Comparison of ENCODE assay signal across 8 mouse cellular contexts in genomic region chr15:89210915-89211715, GRCm38 (mm10). TPM values are rescaled to one million over a fixed set of nuclear protein-coding genes. Genes with fewer than 3 reads are reported as not detected.
DNase-seq lines count a peak whose midpoint lies in the region; ATAC-seq and TF ChIP-seq lines count a peak whose summit lies in the region.

Gene Ppp6r2, plus strand, starts transcription at chr15:89211553.

- peak within 1 kb of the TSS; percentile 95 for H3K9ac ChIP-seq in kidney, embryonic 15.5 days
- peak within 1 kb of the TSS; percentile 99 for H3K9ac ChIP-seq in limb, embryonic 15.5 days
- peak within 1 kb of the TSS; percentile 94 for H3K9ac ChIP-seq in midbrain, postnatal 0 days (replicated peaks; ENCODE audit: low read length, poor library complexity, severe bottlenecking)

- H3K79me3 ChIP-seq in C2C12 (ENCODE audit: low read depth), result peaks cover 2% of the 10 kb centered on the region

- no peak for TF ChIP-seq CTCF in C2C12 (IDR thresholded peaks at IDR 0.05; ENCODE audit: control insufficient read depth, insufficient read depth, insufficient read length)
- peak; percentile 65 for TF ChIP-seq CTCF in midbrain, postnatal 0 days (IDR thresholded peaks at IDR 0.05)

- ATAC-seq in erythroblast, adult 5-6 weeks (replicated peaks; ENCODE audit: low FRiP score, poor library complexity, severe bottlenecking), result peak; percentile 42
- ATAC-seq in kidney, embryonic 15.5 days (replicated peaks; ENCODE audit: low FRiP score), result peak; percentile 88
- ATAC-seq in limb, embryonic 15.5 days (ENCODE audit: insufficient number of reproducible peaks, low FRiP score, low TSS enrichment, low read depth), result peak; percentile 72
- ATAC-seq in midbrain, postnatal 0 days (ENCODE audit: low FRiP score), result peak; percentile 84

- no peaks in the 10 kb centered on the region for H3K79me2 ChIP-seq in C2C12 (ENCODE audit: control insufficient read depth, insufficient read depth)

- H3ac ChIP-seq in C2C12 (ENCODE audit: control insufficient read depth, insufficient read length, low read depth), result peak within 1 kb of the TSS; percentile 82

- H3K4me2 ChIP-seq in kidney, embryonic 15.5 days, result peak within 1 kb of the TSS; percentile 67
- H3K4me2 ChIP-seq in limb, embryonic 15.5 days, result peak within 1 kb of the TSS; percentile 77
- peak within 1 kb of the TSS; percentile 84 for H3K4me2 ChIP-seq in midbrain, postnatal 0 days (ENCODE audit: low read depth, low read length, poor library complexity, severe bottlenecking)

- peak within 1 kb of the TSS; percentile 97 for H3K27ac ChIP-seq in heart, embryonic 10.5 days
- H3K27ac ChIP-seq in kidney, embryonic 15.5 days, result peak within 1 kb of the TSS; percentile 93
- H3K27ac ChIP-seq in limb, embryonic 15.5 days, result peak within 1 kb of the TSS; percentile 82
- H3K27ac ChIP-seq in midbrain, postnatal 0 days (ENCODE audit: low read depth, low read length), result peak within 1 kb of the TSS; percentile 90

- 3% methylated on average over 68 of the region's 73 CpGs for WGBS in heart, embryonic 10.5 days
- WGBS in kidney, embryonic 15.5 days, result 3% methylated on average over 51 of the region's 73 CpGs
- 2% methylated on average over 64 of the region's 73 CpGs for WGBS in limb, embryonic 15.5 days
- 5% methylated on average over 47 of the region's 73 CpGs for WGBS in midbrain, postnatal 0 days

- H3K4me1 ChIP-seq in heart, embryonic 10.5 days, result peaks cover 19% of the 10 kb centered on the region
- H3K4me1 ChIP-seq in kidney, embryonic 15.5 days, result peaks cover 20% of the 10 kb centered on the region
- peaks cover 14% of the 10 kb centered on the region for H3K4me1 ChIP-seq in limb, embryonic 15.5 days
- 0 out of 2 replicates have a peak, but pooled peaks cover 3% of the 10 kb centered on the region for H3K4me1 ChIP-seq in midbrain, postnatal 0 days (ENCODE audit: insufficient read depth, low read length)

- H3K4me3 ChIP-seq in C2C12 (ENCODE audit: insufficient read depth, poor library complexity, severe bottlenecking), result peak within 1 kb of the TSS; percentile 90
- H3K4me3 ChIP-seq in heart, embryonic 10.5 days, result peak within 1 kb of the TSS; percentile 94
- H3K4me3 ChIP-seq in kidney, embryonic 15.5 days (replicated peaks), result peak within 1 kb of the TSS; percentile 92
- peak within 1 kb of the TSS; percentile 98 for H3K4me3 ChIP-seq in limb, embryonic 15.5 days
- H3K4me3 ChIP-seq in midbrain, postnatal 0 days (ENCODE audit: low read depth, low read length), result peak within 1 kb of the TSS; percentile 74

- no peaks in the 10 kb centered on the region for H3K27me3 ChIP-seq in C2C12 (ENCODE audit: control insufficient read depth, insufficient read depth, insufficient read length)
- no peaks in the 10 kb centered on the region for H3K27me3 ChIP-seq in heart, embryonic 10.5 days (ENCODE audit: insufficient read depth, poor library complexity, severe bottlenecking)
- H3K27me3 ChIP-seq in kidney, embryonic 15.5 days, result no peaks in the 10 kb centered on the region
- H3K27me3 ChIP-seq in limb, embryonic 15.5 days, result no peaks in the 10 kb centered on the region
- no peaks in the 10 kb centered on the region for H3K27me3 ChIP-seq in midbrain, postnatal 0 days (ENCODE audit: insufficient read depth, low read length)

- H3K9me3 ChIP-seq in heart, embryonic 10.5 days, result no peaks in the 10 kb centered on the region
- no peaks in the 10 kb centered on the region for H3K9me3 ChIP-seq in kidney, embryonic 15.5 days (replicated peaks)
- H3K9me3 ChIP-seq in limb, embryonic 15.5 days, result no peaks in the 10 kb centered on the region
- no peaks in the 10 kb centered on the region for H3K9me3 ChIP-seq in midbrain, postnatal 0 days (ENCODE audit: low read length)

- H3K36me3 ChIP-seq in C2C12 (ENCODE audit: control insufficient read depth, insufficient read depth), result no peaks in the 10 kb centered on the region
- H3K36me3 ChIP-seq in heart, embryonic 10.5 days, result peaks cover 8% of the 10 kb centered on the region
- H3K36me3 ChIP-seq in kidney, embryonic 15.5 days, result peaks cover 8% of the 10 kb centered on the region
- H3K36me3 ChIP-seq in limb, embryonic 15.5 days, result peaks cover 5% of the 10 kb centered on the region
- no peaks in the 10 kb centered on the region for H3K36me3 ChIP-seq in midbrain, postnatal 0 days (ENCODE audit: insufficient read depth, low read length)

- DNase-seq in brain, adult 2 months (ENCODE audit: low read depth, low spot score), result peak; percentile 78
- DNase-seq in heart, embryonic 10.5 days (ENCODE audit: low spot score), result peak; percentile 92
- peak; percentile 82 for DNase-seq in midbrain, postnatal 0 days (ENCODE audit: low spot score)
- DNase-seq in spleen, postnatal 10 days (ENCODE audit: low spot score in 2 of 2), result peak; percentile 84 to 90

TF ChIP-seq in C2C12, 6 proteins besides CTCF, POLR2A, EP300 and RAD21:
- no peak for TF ChIP-seq FOSL1 (IDR thresholded peaks at IDR 0.05; ENCODE audit: insufficient read depth, low read length, poor library complexity, severe bottlenecking)
- TF ChIP-seq CEBPB (IDR thresholded peaks at IDR 0.05; ENCODE audit: low read depth), result no peak
- TF ChIP-seq USF1 (IDR thresholded peaks at IDR 0.05; ENCODE audit: low read depth), result no peak
- no peak for TF ChIP-seq MAX (IDR thresholded peaks at IDR 0.05)
- no peak for TF ChIP-seq MYOD1 (IDR thresholded peaks at IDR 0.05; ENCODE audit: control insufficient read depth, insufficient read length, low read depth)
- no peak for TF ChIP-seq MYOG (IDR thresholded peaks at IDR 0.05; ENCODE audit: control insufficient read depth, extremely low read depth, insufficient read length)

RNA-seq across cellular contexts. Expression of gene Ppp6r2, which starts in this region (rescaled TPM):
- 18.4 TPM for polyA plus RNA-seq in C2C12 (2012; fragmentation: generic; extraction: Trizol)
- 18.1 and 19.6 TPM in 2 replicates for total RNA-seq in erythroblast, adult 5-6 weeks (2015; ENCODE audit: low replicate concordance)
- 26.2 and 47.5 TPM in 2 replicates for total RNA-seq in erythroblast, adult 5-6 weeks (2017; ENCODE audit: low replicate concordance)
- 12.4 and 23.5 TPM in 2 replicates for polyA plus RNA-seq in heart, embryonic 10.5 days (2016; fragmentation: Nextera tagmentation; extraction: Ambion mirVana)
- 22.7 and 26.9 TPM in 2 replicates for polyA plus RNA-seq in kidney, embryonic 15.5 days (2015; fragmentation: Nextera tagmentation; extraction: Ambion mirVana)
- 24.5 and 25.0 TPM in 2 replicates for polyA plus RNA-seq in limb, embryonic 15.5 days (2015; fragmentation: Nextera tagmentation; extraction: Ambion mirVana)
- total RNA-seq in midbrain, postnatal 0 days (2014; rRNA removed), result 225 and 315 TPM in 2 replicates
- 76.5 and 87.1 TPM in 2 replicates for polyA plus RNA-seq in midbrain, postnatal 0 days (2015; fragmentation: Nextera tagmentation; extraction: Ambion mirVana)

Comparison
In these comparisons a context has a peak if more than half of its experiments do, and no peak if none do; other contexts are left out.
1. Peak in every context shown above with its lines: DNase-seq, ATAC-seq, H3K4me3 ChIP-seq and H3K27ac ChIP-seq.